Mouse (Mus musculus): ENCODE data around the gene Mif4gd. TPM values are rescaled to one million over a fixed set of nuclear protein-coding genes. Genes with fewer than 3 reads are reported as not detected.

Gene Mif4gd
- total and polyA plus RNA-seq, 2 experiments from 2014 or later, result 16.9 to 19.4 TPM

- H3K27me3 ChIP-seq (ENCODE audit: insufficient read depth, low read length), result no peaks in the 10 kb centered on the region
- no peak overlapping the region for H3K27ac ChIP-seq (ENCODE audit: low read depth, low read length)
- no peak overlapping the region for H3K4me3 ChIP-seq (ENCODE audit: low read depth, low read length)
- H3K4me1 ChIP-seq (ENCODE audit: insufficient read depth), result peaks cover 14% of the 10 kb centered on the region
- ATAC-seq, result no peak
- TF ChIP-seq CTCF (IDR thresholded peaks at IDR 0.05; ENCODE audit: low read depth), result no peak
- H3K36me3 ChIP-seq (ENCODE audit: insufficient read depth), result peaks cover 21% of the 10 kb centered on the region
- no peak for DNase-seq
- H3K9ac ChIP-seq, result no peak overlapping the region
- H3K9me3 ChIP-seq (ENCODE audit: low read length), result no peaks in the 10 kb centered on the region
- H3K4me2 ChIP-seq (ENCODE audit: low read depth), result no peak overlapping the region
- WGBS, result 85% methylated on average over 10 of the region's 10 CpGs
Measured at GRCm38 (mm10) chr11:115614346-115615107, 1.8 kb upstream of the Mif4gd start.

GRCm38 (mm10) chr11:115613138-115613945, 573 bp upstream of the Mif4gd start:
- H3K4me2 ChIP-seq (ENCODE audit: low read depth), result peak overlapping the region; percentile 69
- H3K4me1 ChIP-seq (ENCODE audit: insufficient read depth), result peaks cover 14% of the 10 kb centered on the region
- no peaks in the 10 kb centered on the region for H3K27me3 ChIP-seq (ENCODE audit: insufficient read depth, low read length)
- WGBS, result under 1% methylated on average over 16 of the region's 16 CpGs
- H3K36me3 ChIP-seq (ENCODE audit: insufficient read depth), result peaks cover 20% of the 10 kb centered on the region
- peak overlapping the region; percentile 59 for H3K4me3 ChIP-seq (ENCODE audit: low read depth, low read length)
- H3K9me3 ChIP-seq (ENCODE audit: low read length), result no peaks in the 10 kb centered on the region
- peak overlapping the region; percentile 60 for H3K27ac ChIP-seq (ENCODE audit: low read depth, low read length)
- ATAC-seq, result no peak; the same call in 1 of the 2 replicates
- TF ChIP-seq CTCF (IDR thresholded peaks at IDR 0.05; ENCODE audit: low read depth), result no peak
- DNase-seq, result no peak
- H3K9ac ChIP-seq, result peak overlapping the region; percentile 67

- WGBS, result 1% methylated on average over 13 of the region's 13 CpGs
- ATAC-seq, result peak; percentile 2
- Histone ChIP-seq H3K9ac (peak overlapping the region; percentile 67), H3K27ac (ENCODE audit: low read depth, low read length) (peak overlapping the region; percentile 60), H3K9me3 (ENCODE audit: low read length) (no peaks in the 10 kb centered on the region), H3K36me3 (ENCODE audit: insufficient read depth) (peaks cover 32% of the 10 kb centered on the region), H3K4me1 (ENCODE audit: insufficient read depth) (peaks cover 14% of the 10 kb centered on the region), H3K27me3 (ENCODE audit: insufficient read depth, low read length) (no peaks in the 10 kb centered on the region), H3K4me3 (ENCODE audit: low read depth, low read length) (peak overlapping the region; percentile 59), H3K4me2 (ENCODE audit: low read depth) (peak overlapping the region; percentile 69)
- no peak for DNase-seq
- no peak; the same call in 1 of the 2 replicates for TF ChIP-seq CTCF (IDR thresholded peaks at IDR 0.05; ENCODE audit: low read depth)
Measured at GRCm38 (mm10) chr11:115612059-115612409, 735 bp downstream of the Mif4gd start.

- ATAC-seq (no peak), DNase-seq (no peak)
- H3K9ac ChIP-seq, result no peak overlapping the region
- no peaks in the 10 kb centered on the region for H3K9me3 ChIP-seq (ENCODE audit: low read length)
- H3K27me3 ChIP-seq (ENCODE audit: insufficient read depth, low read length), result no peaks in the 10 kb centered on the region
- no peak overlapping the region for H3K27ac ChIP-seq (ENCODE audit: low read depth, low read length)
- H3K4me2 ChIP-seq (ENCODE audit: low read depth), result no peak overlapping the region
- 61% methylated on average over 6 of the region's 6 CpGs for WGBS
- H3K4me1 ChIP-seq (ENCODE audit: insufficient read depth), result peaks cover 14% of the 10 kb centered on the region
- H3K4me3 ChIP-seq (ENCODE audit: low read depth, low read length), result no peak overlapping the region
- H3K36me3 ChIP-seq (ENCODE audit: insufficient read depth), result peaks cover 39% of the 10 kb centered on the region
- no peak for TF ChIP-seq CTCF (IDR thresholded peaks at IDR 0.05; ENCODE audit: low read depth)
Measured at GRCm38 (mm10) chr11:115611173-115611572, 1.6 kb downstream of the Mif4gd start.

GRCm38 (mm10) chr11:115609576-115609975, 3.2 kb downstream of the Mif4gd start:
- no peak for TF ChIP-seq CTCF (IDR thresholded peaks at IDR 0.05; ENCODE audit: low read depth)
- H3K27me3 ChIP-seq (ENCODE audit: insufficient read depth, low read length), result no peaks in the 10 kb centered on the region
- H3K9ac ChIP-seq, result no peak overlapping the region
- no peak overlapping the region for H3K27ac ChIP-seq (ENCODE audit: low read depth, low read length)
- DNase-seq (no peak), ATAC-seq (no peak)
- 74% methylated on average over 3 of the region's 3 CpGs for WGBS
- H3K4me1 ChIP-seq (ENCODE audit: insufficient read depth), result peaks cover 20% of the 10 kb centered on the region
- no peak overlapping the region for H3K4me3 ChIP-seq (ENCODE audit: low read depth, low read length)
- H3K36me3 ChIP-seq (ENCODE audit: insufficient read depth), result peaks cover 31% of the 10 kb centered on the region
- H3K9me3 ChIP-seq (ENCODE audit: low read length), result no peaks in the 10 kb centered on the region
- H3K4me2 ChIP-seq (ENCODE audit: low read depth), result no peak overlapping the region

- WGBS, result 77% methylated on average over 23 of the region's 23 CpGs
- Histone ChIP-seq H3K4me2 (ENCODE audit: low read depth) (no peak overlapping the region), H3K4me1 (ENCODE audit: insufficient read depth) (peaks cover 20% of the 10 kb centered on the region), H3K27me3 (ENCODE audit: insufficient read depth, low read length) (no peaks in the 10 kb centered on the region), H3K27ac (ENCODE audit: low read depth, low read length) (no peak overlapping the region), H3K9me3 (ENCODE audit: low read length) (no peaks in the 10 kb centered on the region), H3K36me3 (ENCODE audit: insufficient read depth) (peaks cover 31% of the 10 kb centered on the region), H3K4me3 (ENCODE audit: low read depth, low read length) (no peak overlapping the region), H3K9ac (no peak overlapping the region)
- no peak for TF ChIP-seq CTCF (IDR thresholded peaks at IDR 0.05; ENCODE audit: low read depth)
- DNase-seq (no peak), ATAC-seq (no peak)
Measured at GRCm38 (mm10) chr11:115608421-115609399, 4.1 kb downstream of the Mif4gd start.
